Mouse (Mus musculus) lung, postnatal 0 days (tissue): ENCODE data around the gene Sec23ip.

Experiments
- CTCF ChIP-seq: IDR thresholded peaks from 2 replicates; pipeline ENCODE4 v1.5.1; 2016; ENCODE audit warnings: antibody characterized with exemption, mild to moderate bottlenecking
- EP300 ChIP-seq: IDR thresholded peaks from 2 replicates; pipeline ENCODE4 v1.6.1; 2016; ENCODE audit warnings: antibody characterized with exemption, mild to moderate bottlenecking, control low read depth

DNA sequence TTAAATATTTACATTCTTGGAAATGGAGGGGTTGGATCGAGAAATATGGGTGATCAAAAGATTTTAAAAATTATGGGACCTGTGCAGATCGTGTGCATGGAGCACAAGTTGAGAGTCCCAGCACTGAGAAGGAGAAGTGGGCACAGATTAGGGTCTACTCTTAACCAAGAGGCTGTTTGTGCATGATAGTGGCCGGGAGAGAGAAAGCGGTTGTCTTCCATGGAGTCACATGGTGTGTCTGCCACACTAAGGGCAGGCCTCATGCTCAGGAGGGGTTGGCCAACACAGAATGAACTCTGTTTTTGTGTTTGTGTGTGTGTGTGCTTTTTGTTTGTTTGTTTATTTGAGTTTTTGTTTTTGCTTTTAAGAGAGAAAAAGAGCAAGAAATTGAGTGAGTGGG is 7.3 kb downstream of the Sec23ip start:
- no peak for TF ChIP-seq EP300
- no peak for TF ChIP-seq CTCF
